Mouse (Mus musculus): Measurements from ENCODE around the gene Ormdl2.

- TF ChIP-seq CTCF (IDR thresholded peaks at IDR 0.05; ENCODE audit: borderline replicate concordance, insufficient read depth, low read length) = no peak
- peak; percentile 75 for TF ChIP-seq POLR2A (IDR thresholded peaks at IDR 0.05; ENCODE audit: low read depth, low read length)
These were observed at the start of gene Ormdl2 for GRCm38 (mm10) chr10:128821358-128822056.
